ENCODE assay signal across 9 mouse cellular contexts in genomic region chr19:56908472-56909270, GRCm38 (mm10). TPM values are rescaled to one million over a fixed set of nuclear protein-coding genes. Genes with fewer than 3 reads are reported as not detected.
DNase-seq lines count a peak whose midpoint lies in the region; ATAC-seq and TF ChIP-seq lines count a peak whose summit lies in the region.
"Had no signal": no experiment of that assay in that cellular context is flagged by ENCODE, and none has a peak within 500 bp of the region (broad histone marks: within the 10 kb centered on the region; RNA-seq: fewer than 3 reads in every experiment).

No protein-coding gene starts in this region.

- TF ChIP-seq CTCF in heart, adult 2 months (IDR thresholded peaks at IDR 0.05): peak; percentile 82

- DNase-seq in heart, adult 2 months: peak in 1 of 2 experiments; percentile 36
- DNase-seq in MN1 (ENCODE audit: low spot score): peak; percentile 65
- peak; percentile 26 for DNase-seq in fibroblast of lung, adult 2 months (ENCODE audit: low read depth)
- peak; percentile 53 to 72 for DNase-seq in right cerebral cortex, postnatal 10 days (ENCODE audit: low spot score in 2 of 2)
- no peak for DNase-seq in gastrocnemius, postnatal 25 days

- intact Hi-C loops in heart, adult 2 months (cut with DNase I): loop anchor here (5.0 kb wide), 3 partner anchors 96 to 486 kb away; no protein-coding TSS in a partner anchor

- H3K79me2 ChIP-seq in heart, adult 2 months (replicated peaks; ENCODE audit: control insufficient read depth, insufficient read depth, low read length): no peaks in the 10 kb centered on the region

- H3K4me1 ChIP-seq in heart, adult 2 months (ENCODE audit: control insufficient read depth, insufficient read depth, low read length): no peaks in the 10 kb centered on the region
- H3K4me1 ChIP-seq in heart, embryonic 12.5 days (replicated peaks): 0 out of 2 replicates have a peak, but pooled peaks cover 3% of the 10 kb centered on the region
- peaks cover 22% of the 10 kb centered on the region for H3K4me1 ChIP-seq in kidney, embryonic 15.5 days
- peaks cover 5% of the 10 kb centered on the region; the same call in 1 of the 2 replicates for H3K4me1 ChIP-seq in lung, embryonic 16.5 days (replicated peaks; ENCODE audit: control insufficient read depth, insufficient read depth, low read length)

- no peak for ATAC-seq in heart, embryonic 12.5 days (ENCODE audit: insufficient number of reproducible peaks, low FRiP score)
- ATAC-seq in kidney, embryonic 15.5 days (replicated peaks; ENCODE audit: low FRiP score): peak; percentile 55; the same call in 1 of the 2 replicates
- peak; percentile 55 for ATAC-seq in lung, embryonic 16.5 days (ENCODE audit: low read depth)

- no peak overlapping the region for H3K4me2 ChIP-seq in heart, embryonic 12.5 days
- no peak overlapping the region for H3K4me2 ChIP-seq in kidney, embryonic 15.5 days
- H3K4me2 ChIP-seq in lung, embryonic 16.5 days (ENCODE audit: low read depth, low read length): no peak overlapping the region
- H3K4me2 ChIP-seq: limb, embryonic 13.5 days had no signal

- 68% methylated on average over 17 of the region's 17 CpGs for WGBS in heart, adult 2 months
- 67% methylated on average over 17 of the region's 17 CpGs for WGBS in heart, embryonic 12.5 days
- WGBS in kidney, embryonic 15.5 days: 73% methylated on average over 17 of the region's 17 CpGs
- WGBS in lung, embryonic 16.5 days: 70% methylated on average over 17 of the region's 17 CpGs

- no peak overlapping the region for H3K27ac ChIP-seq in heart, adult 2 months
- H3K27ac ChIP-seq in heart, embryonic 12.5 days (ENCODE audit: poor library complexity, severe bottlenecking): no peak overlapping the region
- no peak overlapping the region for H3K27ac ChIP-seq in kidney, embryonic 15.5 days
- H3K27ac ChIP-seq in lung, embryonic 16.5 days (ENCODE audit: low read length): no peak overlapping the region
- H3K27ac ChIP-seq: limb, embryonic 13.5 days had no signal

- TF ChIP-seq EP300 in heart, adult 2 months (IDR thresholded peaks at IDR 0.05; ENCODE audit: insufficient read depth, low read depth, low read length): 0 out of 2 replicates have a peak, but pooled peaks have one; percentile 15

- H3K27me3 ChIP-seq in heart, adult 2 months (ENCODE audit: control insufficient read depth, insufficient read depth, low read length): no peaks in the 10 kb centered on the region
- H3K27me3 ChIP-seq in heart, embryonic 12.5 days (replicated peaks): peaks cover 13% of the 10 kb centered on the region; the same call in 1 of the 2 replicates
- H3K27me3 ChIP-seq in kidney, embryonic 15.5 days: no peaks in the 10 kb centered on the region
- no peaks in the 10 kb centered on the region for H3K27me3 ChIP-seq in lung, embryonic 16.5 days (ENCODE audit: control insufficient read depth, insufficient read depth, low read depth, low read length)
- H3K27me3 ChIP-seq: limb, embryonic 13.5 days had no signal

- H3K36me3 ChIP-seq in heart, adult 2 months (ENCODE audit: control insufficient read depth, insufficient read depth, low read length): no peaks in the 10 kb centered on the region
- H3K36me3 ChIP-seq in heart, embryonic 12.5 days: no peaks in the 10 kb centered on the region
- H3K36me3 ChIP-seq in kidney, embryonic 15.5 days: peaks cover 7% of the 10 kb centered on the region; the same call in 1 of the 2 replicates
- H3K36me3 ChIP-seq in lung, embryonic 16.5 days (ENCODE audit: control insufficient read depth, insufficient read depth, low read length): 0 out of 2 replicates have a peak, but pooled peaks cover 4% of the 10 kb centered on the region
- H3K36me3 ChIP-seq: limb, embryonic 13.5 days had no signal

- no peaks in the 10 kb centered on the region for H3K9me3 ChIP-seq in heart, embryonic 12.5 days (replicated peaks)
- H3K9me3 ChIP-seq in kidney, embryonic 15.5 days (replicated peaks): no peaks in the 10 kb centered on the region
- H3K9me3 ChIP-seq in lung, embryonic 16.5 days (ENCODE audit: control insufficient read depth, low read length): no peaks in the 10 kb centered on the region
- H3K9me3 ChIP-seq: limb, embryonic 13.5 days had no signal

- no peak for TF ChIP-seq POLR2A in heart, adult 2 months (IDR thresholded peaks at IDR 0.05; ENCODE audit: insufficient read depth, low read depth, low read length)

- H3K4me3 ChIP-seq in heart, adult 2 months: no peak overlapping the region
- H3K4me3 ChIP-seq in heart, embryonic 12.5 days: no peak overlapping the region
- no peak overlapping the region for H3K4me3 ChIP-seq in kidney, embryonic 15.5 days (replicated peaks)
- no peak overlapping the region for H3K4me3 ChIP-seq in lung, embryonic 16.5 days (ENCODE audit: low read length)
- H3K4me3 ChIP-seq: limb, embryonic 13.5 days had no signal

- no peak overlapping the region for H3K9ac ChIP-seq in heart, adult 2 months (ENCODE audit: low read depth, low read length)
- no peak overlapping the region for H3K9ac ChIP-seq in heart, embryonic 12.5 days
- H3K9ac ChIP-seq in kidney, embryonic 15.5 days: no peak overlapping the region
- H3K9ac ChIP-seq in lung, embryonic 16.5 days (ENCODE audit: low read length): no peak overlapping the region
- H3K9ac ChIP-seq: limb, embryonic 13.5 days had no signal

RNA-seq across cellular contexts. Expression of gene Vwa2, which starts 34.6 kb away (rescaled TPM):
- not detected for total RNA-seq in heart, adult 2 months (2021)
- not detected in 2 replicates for polyA plus RNA-seq in heart, adult 2 months (2012; rRNA removed)
- 0.22 and 0.23 TPM in 2 replicates for polyA plus RNA-seq in heart, embryonic 12.5 days (2016; fragmentation: Nextera tagmentation; extraction: Ambion mirVana)
- polyA plus RNA-seq in kidney, embryonic 15.5 days (2015; fragmentation: Nextera tagmentation; extraction: Ambion mirVana): 18.1 and 18.8 TPM in 2 replicates
- polyA plus RNA-seq in lung, embryonic 16.5 days (2015; fragmentation: Nextera tagmentation; extraction: Ambion mirVana): 7.8 and 8.9 TPM in 2 replicates
- total RNA-seq in gastrocnemius, postnatal 25 days (2021): not detected
